Mouse (Mus musculus) megakaryocyte progenitor cell, adult 5-6 weeks (primary cell): ENCODE data around the gene Sfxn4. TPM values are rescaled to one million over a fixed set of nuclear protein-coding genes. Genes with fewer than 3 reads are reported as not detected.
A peak's percentile ranks its signal among the peaks of the same experiment; 100 is the strongest.
"Not testable (repeated sequence)": the region's sequence is repeated elsewhere in the genome, so short reads cannot be mapped to it uniquely, and the experiment has no call there.

Experiments used
- ATAC-seq: replicated peaks from 2 replicates; pipeline ENCODE4 v1.8.0; 2016; ENCODE audit warnings: mild to moderate bottlenecking, moderate TSS enrichment, inconsistent platforms; ENCODE audit not compliant: poor library complexity
- total RNA-seq, 2 experiments: library from RNA; stranded (forward) in 1 of 2; stranded (reverse) in 1 of 2; fragments of 157-497, 149-512 nt in 1 of 2; fragments of 200-1000 nt in 1 of 2; gene quantifications; 2 replicates each; pipeline versions ENCODE4 v1.2.3 to v1.2.4; 2015 to 2017

Sfxn4 gene
- total RNA-seq (2015) = 2.6 and 4.3 TPM in 2 replicates
- total RNA-seq (2017) = 1.3 and 1.5 TPM in 2 replicates

- peak; percentile 99 for ATAC-seq
These were observed at the start of gene Sfxn4 for GRCm38 (mm10) chr19:60860868-60861700. Gene Sfxn4 (minus strand): TSS chr19:60861479.

- no peak for ATAC-seq
These were observed 49.0 kb upstream of the Sfxn4 start for GRCm38 (mm10) chr19:60910304-60910703.

GRCm38 (mm10) chr19:60905477-60905876 is 44.2 kb upstream of the Sfxn4 start:
- ATAC-seq = peak; percentile 42; the same call in 1 of the 2 replicates

GRCm38 (mm10) chr19:60903971-60904370 is 42.7 kb upstream of the Sfxn4 start:
- no peak for ATAC-seq

GRCm38 (mm10) chr19:60903139-60903538 is 41.9 kb upstream of the Sfxn4 start:
- no peak for ATAC-seq

- no peak; the same call in 1 of the 2 replicates for ATAC-seq
These were observed 34.1 kb upstream of the Sfxn4 start for GRCm38 (mm10) chr19:60895251-60895880.

- peak; percentile 48 for ATAC-seq
These were observed 30.8 kb upstream of the Sfxn4 start for GRCm38 (mm10) chr19:60891934-60892547.

GRCm38 (mm10) chr19:60891123-60891470 is 29.8 kb upstream of the Sfxn4 start:
- ATAC-seq = no peak

GRCm38 (mm10) chr19:60890391-60891122 is 29.3 kb upstream of the Sfxn4 start:
- peak; percentile 9 for ATAC-seq

GRCm38 (mm10) chr19:60889714-60890315 is 28.5 kb upstream of the Sfxn4 start, which contains the start of gene Grk5:
Gene Grk5 (plus strand): TSS chr19:60889749.
- ATAC-seq = peak; percentile 86

- 0 out of 2 replicates have a peak, but pooled peaks have one; percentile 13 for ATAC-seq
These were observed 27.9 kb upstream of the Sfxn4 start for GRCm38 (mm10) chr19:60889101-60889713.

- ATAC-seq = 0 out of 2 replicates have a peak, but pooled peaks have one; percentile 9
These were observed 26.4 kb upstream of the Sfxn4 start for GRCm38 (mm10) chr19:60887637-60888036.

- 0 out of 2 replicates have a peak, but pooled peaks have one; percentile 23 for ATAC-seq
These were observed 21.9 kb upstream of the Sfxn4 start for GRCm38 (mm10) chr19:60883129-60883528.

- ATAC-seq = peak; percentile 96
These were observed 12.9 kb upstream of the Sfxn4 start, which contains the start of gene Prdx3 for GRCm38 (mm10) chr19:60874064-60874694. Gene Prdx3 (minus strand): TSS chr19:60874556.

- ATAC-seq = no peak
These were observed 12.2 kb upstream of the Sfxn4 start for GRCm38 (mm10) chr19:60873501-60873900.

- ATAC-seq = peak; percentile 54
These were observed 11.0 kb upstream of the Sfxn4 start for GRCm38 (mm10) chr19:60872272-60872671.

GRCm38 (mm10) chr19:60871366-60871765 is 10.1 kb upstream of the Sfxn4 start:
- ATAC-seq = no peak

GRCm38 (mm10) chr19:60870489-60870888 is 9.2 kb upstream of the Sfxn4 start:
- ATAC-seq = no peak

- ATAC-seq = not testable (repeated sequence)
These were observed 4.9 kb upstream of the Sfxn4 start for GRCm38 (mm10) chr19:60866169-60866568.
